Mouse (Mus musculus): ENCODE data around the gene Ucn.

DNA sequence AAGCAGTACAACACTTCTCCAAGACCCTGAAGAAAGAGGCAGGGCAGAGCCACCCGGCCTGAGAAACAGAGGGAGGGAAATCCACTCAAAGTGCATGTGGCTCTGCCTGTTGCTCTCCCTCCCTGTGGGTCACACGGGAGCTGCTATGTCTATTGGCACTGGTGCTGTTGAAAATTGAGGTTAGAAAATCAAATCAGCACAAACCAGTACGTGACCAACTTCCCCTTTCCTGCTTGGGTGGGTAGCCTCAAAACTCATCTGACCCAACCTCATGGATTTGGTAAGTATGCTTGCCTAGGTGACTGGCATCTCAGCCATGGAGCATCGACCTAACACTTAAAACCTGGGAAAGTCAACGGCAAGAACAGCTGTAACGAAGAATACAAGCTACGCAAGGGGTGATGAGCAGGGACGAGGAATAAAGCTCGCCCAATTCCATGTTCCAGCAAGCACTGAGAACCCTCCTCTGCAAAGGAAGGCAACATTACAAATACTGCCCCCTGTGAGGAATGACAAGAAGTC, 32.8 kb downstream of the Ucn start, which contains the start of gene Dnajc5g:
- no peak for TF ChIP-seq POLR2AphosphoS5 (IDR thresholded peaks at IDR 0.05; ENCODE audit: insufficient replicate concordance, low read depth, low read length)
- TF ChIP-seq CTCF (IDR thresholded peaks at IDR 0.05; ENCODE audit: low read depth, low read length) = no peak

Data from G1E (cell line).